Mouse (Mus musculus) frontal cortex, adult 2 months (tissue): ENCODE measurements around the gene 4933416C03Rik. TPM values are rescaled to one million over a fixed set of nuclear protein-coding genes. Genes with fewer than 3 reads are reported as not detected.
A peak's percentile ranks its signal among the peaks of the same experiment; 100 is the strongest.

Experiments used
- DNase-seq, 2 experiments: peaks; one replicate each; pipeline ENCODE4 v3.0.0; 2022; ENCODE audit warnings: low spot score in 1 of 2; ENCODE audit errors: extremely low spot score in 1 of 2
- polyA plus RNA-seq: library from polyadenylated mRNA; depleted of rRNA; stranded (reverse); fragments of >200 nt; gene quantifications from 2 replicates; pipeline ENCODE4 v1.2.3, GENCODE M21; 2012; rRNA removed

4933416C03Rik gene
- polyA plus RNA-seq, 1 experiment: not detected

DNA sequence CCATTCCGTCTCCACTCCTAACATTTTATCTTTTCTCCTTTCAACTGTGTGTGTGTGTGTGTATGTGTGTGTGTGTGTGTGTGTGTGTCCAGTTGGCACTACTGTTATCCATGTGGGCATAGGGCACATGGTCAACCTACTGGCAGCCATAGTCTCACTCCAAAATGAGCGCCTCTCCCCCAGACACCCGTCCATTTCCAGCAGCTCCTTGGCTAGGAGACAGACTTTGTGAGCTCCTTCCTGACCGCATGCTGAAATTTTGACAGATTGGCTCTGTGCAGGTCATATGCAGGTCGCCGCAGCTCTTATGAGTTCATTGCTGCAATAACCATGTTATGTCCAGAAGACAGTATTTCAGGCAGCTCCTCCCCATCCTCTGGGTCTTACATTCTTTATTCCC is 32.9 kb downstream of the 4933416C03Rik start:
- DNase-seq: no peak

DNA sequence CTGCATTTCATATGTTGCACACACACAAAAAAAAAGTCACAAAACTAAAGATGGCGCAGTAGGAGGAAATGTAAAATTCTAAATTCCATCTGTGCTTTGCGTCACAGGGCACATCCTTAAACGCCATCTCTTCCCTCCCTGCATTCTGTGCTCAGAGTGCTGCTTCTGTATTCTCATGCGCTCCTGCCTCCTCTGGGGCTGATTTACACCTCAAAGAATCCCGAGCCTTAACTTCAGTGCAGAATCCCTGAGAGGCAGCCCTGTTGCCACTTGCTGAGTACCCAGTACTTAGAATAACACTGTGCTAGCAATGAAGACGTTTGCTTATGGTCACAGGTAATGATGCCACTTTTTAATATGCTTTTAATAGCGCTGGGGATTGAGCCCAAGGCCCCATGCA is 34.3 kb downstream of the 4933416C03Rik start:
- DNase-seq: no peak

DNA sequence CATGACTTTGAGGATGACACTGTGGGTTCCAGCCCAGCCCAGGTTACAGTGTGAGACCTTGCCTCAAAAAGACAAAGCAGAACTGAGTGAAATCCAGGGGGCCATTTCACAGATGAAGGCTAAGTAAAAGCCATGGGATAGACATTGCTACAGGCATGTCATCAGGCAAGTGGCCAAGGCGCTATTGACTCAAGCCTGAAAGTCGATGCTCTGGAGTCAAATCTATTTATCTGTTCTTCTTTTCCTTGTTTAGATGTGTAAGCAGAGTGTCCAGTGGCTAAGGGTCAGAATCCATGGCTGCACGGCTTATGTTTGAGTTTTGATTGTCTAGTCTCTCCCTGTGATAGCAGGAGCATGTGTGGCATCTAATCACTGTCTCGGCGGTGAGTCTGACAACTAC is 35.1 kb downstream of the 4933416C03Rik start:
- DNase-seq: no peak

DNA sequence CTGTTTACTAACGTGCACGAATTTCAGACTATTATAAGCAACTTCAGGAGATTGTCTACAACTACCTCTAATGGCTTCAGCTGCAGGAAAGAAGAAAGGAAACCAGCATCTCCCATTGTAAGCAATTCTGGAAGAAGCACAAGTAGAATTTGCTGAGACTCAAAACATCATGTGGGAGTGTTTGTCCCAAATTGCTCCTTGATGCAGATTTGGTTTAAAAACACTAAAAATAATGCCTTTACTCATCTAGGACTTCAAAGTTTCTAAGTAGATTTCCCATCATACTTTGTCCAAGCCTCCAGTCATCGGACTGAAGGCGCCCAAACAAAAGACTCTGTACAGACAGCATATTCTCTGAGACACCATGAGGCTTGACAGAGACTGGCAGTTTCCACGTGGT is 37.8 kb downstream of the 4933416C03Rik start:
- peak in 1 of 2 experiments; percentile 20 for DNase-seq

Other genes with a start within 250 kb of the 4933416C03Rik start
- 11.2 and 16.1 TPM in 2 replicates for gene Ptprr, start 95.7 kb downstream of the 4933416C03Rik start, polyA plus RNA-seq
- gene Ptprb, start 161.6 kb upstream of the 4933416C03Rik start, polyA plus RNA-seq: 9.5 and 10.9 TPM in 2 replicates